Mouse (Mus musculus) heart, embryonic 15.5 days (tissue): Measurements from ENCODE around the gene Gpatch1. TPM values are rescaled to one million over a fixed set of nuclear protein-coding genes. Genes with fewer than 3 reads are reported as not detected.
A peak's percentile ranks its signal among the peaks of the same experiment; 100 is the strongest.
"Not testable (repeated sequence)": the region's sequence is repeated elsewhere in the genome, so short reads cannot be mapped to it uniquely, and the experiment has no call there.

Experiments used
- ATAC-seq: fragments of 200-750 bp; cut with Nextera tagmentation; replicated peaks from 2 replicates; pipeline ENCODE4 v1.8.0; 2017; ENCODE audit warnings: low read depth, moderate TSS enrichment; ENCODE audit not compliant: insufficient number of reproducible peaks, insufficient read depth, low FRiP score
- H3K27ac ChIP-seq: fragments of 300-500 bp; sonication (generic); 2 replicates; pipeline ENCODE4 v1.5.1; 2015; ENCODE audit warnings: mild to moderate bottlenecking, inconsistent platforms
- H3K27me3 ChIP-seq: fragments of 300-500 bp; sonication (generic); 2 replicates; pipeline ENCODE4 v1.6.1; 2015; ENCODE audit warnings: inconsistent platforms
- H3K36me3 ChIP-seq: fragments of 300-500 bp; sonication (generic); 2 replicates; pipeline ENCODE4 v1.6.1; 2015; ENCODE audit warnings: mild to moderate bottlenecking, inconsistent platforms
- H3K4me1 ChIP-seq: fragments of 300-500 bp; sonication (generic); replicated peaks from 2 replicates; pipeline ENCODE4 v1.6.1; 2015; ENCODE audit warnings: inconsistent platforms
- H3K4me2 ChIP-seq: fragments of 300-500 bp; sonication (generic); 2 replicates; pipeline ENCODE4 v1.6.1; 2015; ENCODE audit warnings: inconsistent platforms, mild to moderate bottlenecking, moderate library complexity
- H3K4me3 ChIP-seq: fragments of 300-500 bp; sonication (generic); 2 replicates; pipeline ENCODE4 v1.5.1; 2015; ENCODE audit warnings: mild to moderate bottlenecking, inconsistent platforms
- H3K9ac ChIP-seq: fragments of 300-500 bp; sonication (generic); 2 replicates; pipeline ENCODE4 v1.6.1; 2015; ENCODE audit warnings: mild to moderate bottlenecking, inconsistent platforms
- H3K9me3 ChIP-seq: fragments of 300-500 bp; sonication (generic); replicated peaks from 2 replicates; pipeline ENCODE4 v1.6.1; 2016; ENCODE audit warnings: inconsistent platforms
- WGBS: fragments of 180-500 bp; shearing (Covaris S2); methylation state at CpG from one replicate; pipeline ENCODE4 v1.1.7; 2015; ENCODE audit warnings: mixed read lengths; 5-methylcytosine and 5-hydroxymethylcytosine counted together
- polyA plus RNA-seq: library from polyadenylated mRNA; unstranded; fragments of >200 nt; fragmentation: Nextera tagmentation; extraction: Ambion mirVana; gene quantifications from 2 replicates; pipeline ENCODE4 v1.2.1, GENCODE M21; 2015

Gpatch1 gene
- polyA plus RNA-seq, 1 experiment from 2014 or later = 11.8 TPM

- H3K9me3 ChIP-seq = no peaks in the 10 kb centered on the region
- H3K27ac ChIP-seq = no peak overlapping the region
- no peak overlapping the region for H3K9ac ChIP-seq
- H3K36me3 ChIP-seq = no peaks in the 10 kb centered on the region
- WGBS = 8% methylated on average over 21 of the region's 21 CpGs
- H3K4me3 ChIP-seq = peak overlapping the region; percentile 40
- peak; percentile 39; the same call in 1 of the 2 replicates for ATAC-seq
- peak overlapping the region; percentile 70 for H3K4me2 ChIP-seq
- peaks cover 9% of the 10 kb centered on the region for H3K4me1 ChIP-seq
- no peaks in the 10 kb centered on the region; the same call in 1 of the 2 replicates for H3K27me3 ChIP-seq
Observed at GRCm38 (mm10) chr7:35269443-35270024, 48.7 kb downstream of the Gpatch1 start.

GRCm38 (mm10) chr7:35267841-35268240 is 50.4 kb downstream of the Gpatch1 start:
- WGBS = 56% methylated on average over 5 of the region's 5 CpGs
- Histone ChIP-seq H3K4me3 (no peak overlapping the region), H3K27me3 (no peaks in the 10 kb centered on the region; the same call in none of the 2 replicates), H3K4me1 (peaks cover 9% of the 10 kb centered on the region), H3K9ac (no peak overlapping the region), H3K4me2 (no peak overlapping the region), H3K27ac (no peak overlapping the region), H3K9me3 (no peaks in the 10 kb centered on the region), H3K36me3 (no peaks in the 10 kb centered on the region)
- ATAC-seq = no peak

GRCm38 (mm10) chr7:35266666-35267065 is 51.6 kb downstream of the Gpatch1 start:
- Histone ChIP-seq H3K27ac (no peak overlapping the region), H3K4me3 (no peak overlapping the region), H3K4me2 (no peak overlapping the region), H3K9ac (no peak overlapping the region), H3K4me1 (peaks cover 9% of the 10 kb centered on the region), H3K9me3 (no peaks in the 10 kb centered on the region), H3K27me3 (no peaks in the 10 kb centered on the region; the same call in none of the 2 replicates), H3K36me3 (no peaks in the 10 kb centered on the region)
- ATAC-seq = no peak
- WGBS = 64% methylated on average over 4 of the region's 4 CpGs

GRCm38 (mm10) chr7:35264746-35265145 is 53.5 kb downstream of the Gpatch1 start:
- ATAC-seq = no peak
- 14% methylated on average over 7 of the region's 7 CpGs for WGBS
- H3K4me3 ChIP-seq = no peak overlapping the region
- H3K4me1 ChIP-seq = peaks cover 8% of the 10 kb centered on the region
- no peak overlapping the region for H3K27ac ChIP-seq
- no peak overlapping the region for H3K9ac ChIP-seq
- peaks cover 5% of the 10 kb centered on the region for H3K27me3 ChIP-seq
- H3K36me3 ChIP-seq = no peaks in the 10 kb centered on the region
- no peaks in the 10 kb centered on the region for H3K9me3 ChIP-seq
- no peak overlapping the region for H3K4me2 ChIP-seq

GRCm38 (mm10) chr7:35263595-35264489 is 54.4 kb downstream of the Gpatch1 start:
- no peaks in the 10 kb centered on the region for H3K36me3 ChIP-seq
- H3K9me3 ChIP-seq = no peaks in the 10 kb centered on the region
- no peak overlapping the region for H3K9ac ChIP-seq
- 71% methylated on average over 15 of the region's 15 CpGs for WGBS
- no peaks in the 10 kb centered on the region; the same call in 1 of the 2 replicates for H3K4me1 ChIP-seq
- H3K4me2 ChIP-seq = no peak overlapping the region
- no peak overlapping the region for H3K4me3 ChIP-seq
- H3K27ac ChIP-seq = no peak overlapping the region
- peaks cover 6% of the 10 kb centered on the region for H3K27me3 ChIP-seq
- no peak for ATAC-seq

- no peak overlapping the region for H3K9ac ChIP-seq
- peaks cover 6% of the 10 kb centered on the region; the same call in 1 of the 2 replicates for H3K27me3 ChIP-seq
- ATAC-seq = no peak
- WGBS = 85% methylated on average over 8 of the region's 8 CpGs
- H3K4me1 ChIP-seq = no peaks in the 10 kb centered on the region
- no peaks in the 10 kb centered on the region for H3K9me3 ChIP-seq
- no peak overlapping the region for H3K4me2 ChIP-seq
- H3K36me3 ChIP-seq = no peaks in the 10 kb centered on the region
- H3K4me3 ChIP-seq = no peak overlapping the region
- H3K27ac ChIP-seq = no peak overlapping the region
Observed at GRCm38 (mm10) chr7:35259384-35259783, 58.9 kb downstream of the Gpatch1 start.

GRCm38 (mm10) chr7:35258294-35258693 is 59.9 kb downstream of the Gpatch1 start:
- ATAC-seq = no peak
- no peak overlapping the region for H3K4me3 ChIP-seq
- H3K27ac ChIP-seq = no peak overlapping the region

GRCm38 (mm10) chr7:35252041-35252558 is 66.1 kb downstream of the Gpatch1 start:
- no peak overlapping the region for H3K9ac ChIP-seq
- no peaks in the 10 kb centered on the region for H3K27me3 ChIP-seq
- H3K4me3 ChIP-seq = peak overlapping the region; percentile 28
- H3K4me1 ChIP-seq = peaks cover 5% of the 10 kb centered on the region
- peak overlapping the region; percentile 53 for H3K4me2 ChIP-seq
- H3K36me3 ChIP-seq = no peaks in the 10 kb centered on the region
- no peak overlapping the region for H3K27ac ChIP-seq
- H3K9me3 ChIP-seq = no peaks in the 10 kb centered on the region
- no peak for ATAC-seq
- WGBS = 9% methylated on average over 13 of the region's 13 CpGs

More at GRCm38 (mm10) chr7:35258294-35258693, 59.9 kb downstream of the Gpatch1 start:
- Histone ChIP-seq H3K9ac (no peak overlapping the region), H3K4me1 (no peaks in the 10 kb centered on the region), H3K36me3 (no peaks in the 10 kb centered on the region), H3K27me3 (peaks cover 6% of the 10 kb centered on the region; the same call in 1 of the 2 replicates), H3K4me2 (no peak overlapping the region), H3K9me3 (no peaks in the 10 kb centered on the region)
- 41% methylated on average over 7 of the region's 7 CpGs for WGBS

- not testable (repeated sequence) for H3K4me3 ChIP-seq, H3K36me3 ChIP-seq, H3K4me2 ChIP-seq, ATAC-seq, H3K9ac ChIP-seq, H3K9me3 ChIP-seq, H3K27ac ChIP-seq, H3K27me3 ChIP-seq
- WGBS = 68% methylated on average over 3 of the region's 3 CpGs
- H3K4me1 ChIP-seq = peaks cover 13% of the 10 kb centered on the region
Observed at GRCm38 (mm10) chr7:35237935-35238334, 80.3 kb downstream of the Gpatch1 start.

GRCm38 (mm10) chr7:35235308-35235707 is 82.9 kb downstream of the Gpatch1 start:
- Histone ChIP-seq H3K4me1 (peaks cover 13% of the 10 kb centered on the region), H3K27me3 (no peaks in the 10 kb centered on the region), H3K36me3 (no peaks in the 10 kb centered on the region), H3K27ac (peak overlapping the region; percentile 60), H3K4me2 (peak overlapping the region; percentile 71), H3K9me3 (no peaks in the 10 kb centered on the region), H3K9ac (no peak overlapping the region), H3K4me3 (peak overlapping the region; percentile 80)
- peak; percentile 43; the same call in 1 of the 2 replicates for ATAC-seq
- 18% methylated on average over 9 of the region's 9 CpGs for WGBS
